Mouse (Mus musculus): ENCODE measurements around the gene Akr1cl. TPM values are rescaled to one million over a fixed set of nuclear protein-coding genes. Genes with fewer than 3 reads are reported as not detected.
A peak's percentile ranks its signal among the peaks of the same experiment; 100 is the strongest.

The Akr1cl gene
- polyA plus RNA-seq, 1 experiment from 2014 or later = not detected

GRCm38 (mm10) chr1:65043433-65043832, 10.9 kb upstream of the Akr1cl start:
- 68% methylated on average over 2 of the region's 2 CpGs for WGBS (ENCODE audit: insufficient replicate concordance)
- DNase-seq = no peak
- no peak overlapping the region for H3K9ac ChIP-seq

DNA sequence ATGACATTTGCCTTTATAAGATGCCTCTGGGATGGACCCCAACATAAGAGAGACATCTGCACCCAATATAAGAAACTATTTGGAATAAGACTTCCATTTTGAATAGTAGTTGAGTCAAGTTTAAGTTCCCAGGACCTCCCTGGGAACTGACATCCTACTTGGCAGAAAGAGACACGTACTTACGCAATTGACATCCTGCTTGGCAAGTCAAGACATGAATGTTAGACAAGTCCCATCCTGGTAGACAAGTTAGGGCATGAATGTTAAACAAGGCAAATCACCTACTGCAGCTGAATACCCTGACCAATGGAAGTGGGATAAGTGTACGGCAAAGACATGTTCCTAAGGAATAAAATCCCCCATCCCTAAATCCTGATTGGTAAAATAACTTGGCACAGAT, 9.3 kb upstream of the Akr1cl start:
- Histone ChIP-seq H3K27ac (no peak overlapping the region), H3K36me3 (no peaks in the 10 kb centered on the region), H3K9me3 (replicated peaks) (no peaks in the 10 kb centered on the region), H3K4me2 (no peak overlapping the region), H3K4me1 (replicated peaks) (no peaks in the 10 kb centered on the region), H3K4me3 (replicated peaks) (no peak overlapping the region), H3K9ac (no peak overlapping the region), H3K27me3 (no peaks in the 10 kb centered on the region)
- 79% methylated on average over 3 of the region's 3 CpGs for WGBS (ENCODE audit: insufficient replicate concordance)
- DNase-seq = no peak
- no peak for ATAC-seq (ENCODE audit: low read depth)

More at GRCm38 (mm10) chr1:65043433-65043832, 10.9 kb upstream of the Akr1cl start:
- Histone ChIP-seq H3K36me3 (no peaks in the 10 kb centered on the region), H3K27ac (no peak overlapping the region), H3K9me3 (replicated peaks) (no peaks in the 10 kb centered on the region), H3K27me3 (no peaks in the 10 kb centered on the region), H3K4me2 (no peak overlapping the region), H3K4me1 (replicated peaks) (no peaks in the 10 kb centered on the region), H3K4me3 (replicated peaks) (no peak overlapping the region)
- no peak for ATAC-seq (ENCODE audit: low read depth)

DNA sequence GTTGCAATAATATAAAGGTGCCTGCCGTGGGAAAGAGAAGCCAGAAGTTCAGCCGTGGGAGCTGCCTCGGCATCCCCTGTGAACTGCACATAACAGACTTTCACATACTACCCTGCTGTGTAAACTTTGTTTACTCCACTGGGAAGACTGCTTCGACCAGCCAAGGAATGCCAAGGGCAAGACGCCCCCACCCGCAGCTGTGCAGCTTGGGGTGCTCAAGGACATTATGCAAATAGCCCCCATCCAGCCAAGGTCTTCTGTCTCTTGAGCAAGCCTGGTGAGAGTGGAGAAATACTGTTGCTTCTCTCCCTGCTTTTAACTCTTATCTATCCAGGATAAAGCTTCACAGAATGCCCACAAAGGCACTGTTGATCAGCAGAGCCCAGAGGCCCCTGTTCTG, 8.2 kb upstream of the Akr1cl start:
- Histone ChIP-seq H3K27ac (no peak overlapping the region), H3K4me1 (replicated peaks) (no peaks in the 10 kb centered on the region), H3K4me3 (replicated peaks) (no peak overlapping the region), H3K27me3 (no peaks in the 10 kb centered on the region), H3K36me3 (no peaks in the 10 kb centered on the region), H3K9me3 (replicated peaks) (no peaks in the 10 kb centered on the region), H3K9ac (no peak overlapping the region), H3K4me2 (no peak overlapping the region)
- WGBS (ENCODE audit: insufficient replicate concordance) = 65% methylated on average over 6 of the region's 6 CpGs
- no peak for DNase-seq
- ATAC-seq (ENCODE audit: low read depth) = no peak

DNA sequence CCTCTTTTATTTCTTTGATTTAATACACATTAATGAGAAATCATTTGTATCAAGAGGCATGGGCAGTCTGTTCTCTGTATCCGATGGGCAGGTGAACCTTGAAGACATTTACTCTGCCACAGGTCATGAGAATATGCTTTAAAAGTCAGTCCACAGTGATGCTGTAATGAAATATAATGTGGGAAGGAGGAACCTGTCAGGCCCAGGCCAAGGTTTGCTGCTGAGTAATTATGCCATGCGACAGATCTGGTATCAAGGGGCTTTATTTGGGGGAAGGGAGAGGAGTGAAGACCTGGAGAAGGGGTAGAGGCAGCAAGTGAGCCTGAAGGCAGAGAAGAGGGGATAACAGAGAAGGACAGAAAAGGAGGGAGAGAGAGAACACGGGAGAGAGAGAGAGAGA, 7.1 kb upstream of the Akr1cl start:
- ATAC-seq (ENCODE audit: low read depth) (no peak), DNase-seq (no peak)
- H3K9ac ChIP-seq = no peak overlapping the region
- H3K4me1 ChIP-seq (replicated peaks) = no peaks in the 10 kb centered on the region
- no peak overlapping the region for H3K27ac ChIP-seq
- no peaks in the 10 kb centered on the region for H3K9me3 ChIP-seq (replicated peaks)
- 60% methylated on average over 3 of the region's 3 CpGs for WGBS (ENCODE audit: insufficient replicate concordance)
- H3K4me3 ChIP-seq (replicated peaks) = no peak overlapping the region
- no peak overlapping the region for H3K4me2 ChIP-seq
- no peaks in the 10 kb centered on the region for H3K36me3 ChIP-seq
- H3K27me3 ChIP-seq = no peaks in the 10 kb centered on the region

- 24% methylated on average over 2 of the region's 2 CpGs for WGBS (ENCODE audit: insufficient replicate concordance)
- H3K4me3 ChIP-seq (replicated peaks) = no peak overlapping the region
- H3K9ac ChIP-seq = no peak overlapping the region
- ATAC-seq (ENCODE audit: low read depth) (no peak), DNase-seq (no peak)
- no peaks in the 10 kb centered on the region for H3K36me3 ChIP-seq
- H3K9me3 ChIP-seq (replicated peaks) = no peaks in the 10 kb centered on the region
- H3K27ac ChIP-seq = no peak overlapping the region
- no peaks in the 10 kb centered on the region for H3K4me1 ChIP-seq (replicated peaks)
- H3K4me2 ChIP-seq = no peak overlapping the region
- no peaks in the 10 kb centered on the region for H3K27me3 ChIP-seq
Measured at GRCm38 (mm10) chr1:65037542-65037941, 5.0 kb upstream of the Akr1cl start.

- H3K27ac ChIP-seq = no peak overlapping the region
- no peak overlapping the region for H3K9ac ChIP-seq
- no peaks in the 10 kb centered on the region for H3K9me3 ChIP-seq (replicated peaks)
- no peaks in the 10 kb centered on the region for H3K36me3 ChIP-seq
- H3K4me3 ChIP-seq (replicated peaks) = no peak overlapping the region
- DNase-seq = no peak
- no peak overlapping the region for H3K4me2 ChIP-seq
- WGBS (ENCODE audit: insufficient replicate concordance) = 43% methylated on average over 3 of the region's 3 CpGs
- H3K27me3 ChIP-seq = no peaks in the 10 kb centered on the region
- no peak for ATAC-seq (ENCODE audit: low read depth)
- H3K4me1 ChIP-seq (replicated peaks) = no peaks in the 10 kb centered on the region
Measured at GRCm38 (mm10) chr1:65035513-65035912, 3.0 kb upstream of the Akr1cl start.

- Histone ChIP-seq H3K4me2 (no peak overlapping the region), H3K36me3 (no peaks in the 10 kb centered on the region), H3K27ac (no peak overlapping the region), H3K27me3 (no peaks in the 10 kb centered on the region), H3K9ac (no peak overlapping the region), H3K4me1 (replicated peaks) (no peaks in the 10 kb centered on the region), H3K4me3 (replicated peaks) (no peak overlapping the region), H3K9me3 (replicated peaks) (no peaks in the 10 kb centered on the region)
- DNase-seq (no peak), ATAC-seq (ENCODE audit: low read depth) (no peak)
- 75% methylated on average over 9 of the region's 9 CpGs for WGBS (ENCODE audit: insufficient replicate concordance)
Measured at GRCm38 (mm10) chr1:65028206-65028605, 4.4 kb downstream of the Akr1cl start.

DNA sequence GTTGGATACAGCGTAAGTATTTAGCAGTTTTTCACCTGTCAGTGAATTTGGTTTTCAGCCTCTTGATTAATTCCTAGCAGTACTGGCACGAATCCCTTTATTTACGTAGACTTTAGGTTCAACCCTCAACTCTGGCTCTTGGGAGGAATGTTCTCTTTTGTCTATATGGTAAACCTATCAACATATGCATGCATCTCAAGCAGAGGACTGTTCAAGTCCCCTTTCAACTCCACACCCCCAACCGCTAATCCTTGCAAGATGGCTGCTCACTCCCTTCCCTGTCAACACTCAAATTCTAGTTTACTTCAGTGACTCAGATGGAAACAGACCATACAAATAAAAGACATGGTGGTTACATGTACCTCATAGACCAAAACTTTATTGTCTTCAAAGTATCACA, 19.8 kb downstream of the Akr1cl start:
- H3K9ac ChIP-seq = no peak overlapping the region
- 77% methylated on average over 4 of the region's 4 CpGs for WGBS (ENCODE audit: insufficient replicate concordance)
- H3K4me1 ChIP-seq (replicated peaks) = no peaks in the 10 kb centered on the region
- ATAC-seq (ENCODE audit: low read depth) = no peak
- H3K27ac ChIP-seq = no peak overlapping the region
- no peaks in the 10 kb centered on the region for H3K27me3 ChIP-seq
- H3K4me2 ChIP-seq = no peak overlapping the region
- no peak overlapping the region for H3K4me3 ChIP-seq (replicated peaks)
- no peaks in the 10 kb centered on the region for H3K36me3 ChIP-seq
- DNase-seq = no peak
- no peaks in the 10 kb centered on the region for H3K9me3 ChIP-seq (replicated peaks)

DNA sequence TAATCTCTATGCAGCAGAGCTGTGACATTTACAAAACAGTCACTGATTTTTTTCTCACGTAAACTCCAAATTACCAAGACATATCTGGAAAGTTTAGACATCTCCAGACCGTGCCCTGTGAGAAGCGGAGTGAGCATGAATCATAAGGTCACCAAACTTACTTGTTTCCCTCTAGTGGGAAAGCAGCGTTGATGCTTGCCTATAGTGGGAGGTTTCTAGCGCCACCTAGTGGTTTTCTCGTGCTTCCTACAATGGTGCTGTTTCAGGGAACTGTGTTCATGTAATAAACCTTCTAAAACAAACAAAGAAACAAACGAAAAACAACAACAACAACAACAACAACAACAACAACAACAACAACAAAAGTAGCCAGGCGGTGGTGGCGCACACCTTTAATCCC, 22.4 kb downstream of the Akr1cl start:
- Histone ChIP-seq H3K4me3 (replicated peaks) (no peak overlapping the region), H3K4me2 (no peak overlapping the region), H3K4me1 (replicated peaks) (no peaks in the 10 kb centered on the region), H3K27me3 (no peaks in the 10 kb centered on the region), H3K27ac (no peak overlapping the region), H3K9me3 (replicated peaks) (no peaks in the 10 kb centered on the region), H3K36me3 (no peaks in the 10 kb centered on the region), H3K9ac (no peak overlapping the region)
- WGBS (ENCODE audit: insufficient replicate concordance) = 6% methylated on average over 9 of the region's 9 CpGs
- ATAC-seq (ENCODE audit: low read depth) (peak; percentile 45; the same call in 1 of the 2 replicates), DNase-seq (peak; percentile 28)

GRCm38 (mm10) chr1:65005575-65005974, 27.0 kb downstream of the Akr1cl start:
- Histone ChIP-seq H3K27ac (no peak overlapping the region), H3K4me3 (replicated peaks) (no peak overlapping the region), H3K4me2 (no peak overlapping the region), H3K27me3 (no peaks in the 10 kb centered on the region), H3K36me3 (no peaks in the 10 kb centered on the region), H3K9me3 (replicated peaks) (no peaks in the 10 kb centered on the region), H3K4me1 (replicated peaks) (no peaks in the 10 kb centered on the region), H3K9ac (no peak overlapping the region)
- ATAC-seq (ENCODE audit: low read depth) (no peak), DNase-seq (no peak)
- 73% methylated on average over 6 of the region's 6 CpGs for WGBS (ENCODE audit: insufficient replicate concordance)

DNA sequence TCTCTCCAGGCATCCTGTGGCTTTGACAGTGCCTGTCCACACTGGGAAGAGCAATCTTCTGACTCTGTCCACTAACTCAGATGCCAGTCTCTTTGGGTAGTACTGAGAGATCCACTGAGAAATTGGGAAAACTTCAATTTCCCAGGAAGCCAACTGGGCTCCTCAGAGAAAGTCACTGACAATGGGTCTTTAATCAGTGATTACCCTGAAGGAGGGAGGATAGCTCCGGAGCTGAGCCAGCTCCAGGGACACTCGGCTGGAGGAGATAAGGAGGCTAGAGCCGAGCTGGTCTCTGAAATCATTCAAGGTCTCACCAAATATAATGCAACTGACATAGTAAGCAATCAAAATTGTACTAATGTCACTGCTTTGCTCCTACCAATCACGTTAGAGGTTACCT, 28.0 kb downstream of the Akr1cl start:
- 50% methylated on average over 4 of the region's 4 CpGs for WGBS (ENCODE audit: insufficient replicate concordance)
- DNase-seq = no peak

DNA sequence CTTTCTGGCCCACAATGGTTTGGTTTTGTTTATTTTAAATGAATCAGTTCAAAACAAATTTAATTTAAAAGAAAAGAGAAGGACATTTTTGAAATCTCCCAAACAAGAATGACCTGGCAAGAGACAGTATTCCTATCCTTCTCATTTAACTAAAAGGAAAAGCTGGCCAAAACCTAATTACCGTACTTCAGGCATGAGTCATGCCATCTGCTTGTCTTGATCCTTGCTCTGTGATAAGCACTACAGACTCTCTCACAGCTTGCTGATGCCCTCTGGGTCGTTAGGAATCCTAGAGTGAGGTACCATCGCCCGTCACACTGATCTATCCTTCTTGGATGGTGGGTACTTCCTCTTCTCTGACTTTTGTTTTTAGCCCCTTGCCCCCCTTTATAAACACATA, 39.4 kb downstream of the Akr1cl start:
- H3K4me3 ChIP-seq (replicated peaks) = no peak overlapping the region
- no peaks in the 10 kb centered on the region for H3K27me3 ChIP-seq
- no peaks in the 10 kb centered on the region for H3K36me3 ChIP-seq
- no peak overlapping the region for H3K9ac ChIP-seq
- H3K27ac ChIP-seq = no peak overlapping the region
- no peaks in the 10 kb centered on the region for H3K9me3 ChIP-seq (replicated peaks)
- DNase-seq (no peak), ATAC-seq (ENCODE audit: low read depth) (no peak)
- H3K4me2 ChIP-seq = no peak overlapping the region
- H3K4me1 ChIP-seq (replicated peaks) = no peaks in the 10 kb centered on the region
- WGBS (ENCODE audit: insufficient replicate concordance) = 55% methylated on average over 4 of the region's 4 CpGs

More for the DNA sequence above, 28.0 kb downstream of the Akr1cl start:
- H3K36me3 ChIP-seq = no peaks in the 10 kb centered on the region
- no peak overlapping the region for H3K4me3 ChIP-seq (replicated peaks)
- no peak overlapping the region for H3K27ac ChIP-seq
- no peaks in the 10 kb centered on the region for H3K4me1 ChIP-seq (replicated peaks)
- no peaks in the 10 kb centered on the region for H3K9me3 ChIP-seq (replicated peaks)
- H3K9ac ChIP-seq = no peak overlapping the region
- no peak for ATAC-seq (ENCODE audit: low read depth)
- no peaks in the 10 kb centered on the region for H3K27me3 ChIP-seq
- no peak overlapping the region for H3K4me2 ChIP-seq

DNA sequence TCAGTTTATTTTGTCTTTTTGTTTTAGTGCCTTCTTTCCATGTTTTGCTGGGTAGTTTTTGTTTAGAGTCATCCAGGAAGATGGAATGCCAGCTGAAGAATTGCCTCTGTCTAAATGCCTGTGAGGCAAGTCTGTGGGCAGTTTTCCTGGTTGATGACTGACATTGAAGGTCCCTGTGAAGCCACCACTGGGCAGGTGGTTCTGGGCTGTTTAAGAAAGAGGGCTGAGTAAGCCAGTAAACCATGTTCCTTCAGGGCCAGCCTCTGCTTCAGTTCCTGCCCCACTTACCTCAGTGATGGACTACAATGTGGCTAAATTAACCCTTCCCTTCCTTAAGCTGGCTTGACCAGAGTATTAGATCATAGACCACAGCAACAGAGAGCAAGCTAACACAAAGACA, 44.4 kb downstream of the Akr1cl start:
- no peak overlapping the region for H3K27ac ChIP-seq
- no peak overlapping the region for H3K4me2 ChIP-seq
- no peaks in the 10 kb centered on the region for H3K9me3 ChIP-seq (replicated peaks)
- H3K27me3 ChIP-seq = no peaks in the 10 kb centered on the region
- ATAC-seq (ENCODE audit: low read depth) (no peak), DNase-seq (no peak)
- H3K36me3 ChIP-seq = no peaks in the 10 kb centered on the region
- no peak overlapping the region for H3K4me3 ChIP-seq (replicated peaks)
- no peaks in the 10 kb centered on the region for H3K4me1 ChIP-seq (replicated peaks)
- H3K9ac ChIP-seq = no peak overlapping the region
